Mouse (Mus musculus) cerebellum, adult 2 months (tissue): Measurements from ENCODE around the gene Hoxc8. TPM values are rescaled to one million over a fixed set of nuclear protein-coding genes. Genes with fewer than 3 reads are reported as not detected.

ENCODE experiments used
- DNase-seq, 2 experiments: peaks; one replicate each; pipeline ENCODE4 v3.0.0; 2021
- H3K27ac ChIP-seq: fragments of 200-500 bp; 2 replicates; pipeline ENCODE4 v1.5.1; 2012; ENCODE audit warnings: low read length, control low read depth, inconsistent platforms; ENCODE audit not compliant: insufficient read depth
- H3K27me3 ChIP-seq: fragments of 200-500 bp; 2 replicates; pipeline ENCODE4 v1.6.1; 2012; ENCODE audit warnings: inconsistent platforms, mild to moderate bottlenecking, low read length, moderate library complexity; ENCODE audit not compliant: control insufficient read depth, insufficient read depth
- H3K4me1 ChIP-seq: fragments of 200-500 bp; 2 replicates; pipeline ENCODE4 v1.6.1; 2011; ENCODE audit warnings: low read length; ENCODE audit not compliant: control insufficient read depth, insufficient read depth
- H3K4me3 ChIP-seq: fragments of 200-500 bp; replicated peaks from 2 replicates; pipeline ENCODE3; 2011; ENCODE audit warnings: mild to moderate bottlenecking, low read depth, low read length, control low read depth; ENCODE audit not compliant: insufficient read depth
- CTCF ChIP-seq: fragments of 200-500 bp; IDR thresholded peaks from 2 replicates; pipeline ENCODE4 v1.5.1; 2011; ENCODE audit warnings: low read depth, mild to moderate bottlenecking, control low read depth, low read length, moderate library complexity, borderline replicate concordance; ENCODE audit not compliant: insufficient read depth
- POLR2A ChIP-seq: fragments of 200-500 bp; IDR thresholded peaks from 2 replicates; pipeline ENCODE4 v1.6.1; 2011; ENCODE audit warnings: low read length, control low read depth, borderline replicate concordance; ENCODE audit not compliant: insufficient read depth
- WGBS: fragments of 180-500 bp; shearing (Covaris S2); methylation state at CpG from one replicate; pipeline ENCODE4 v1.1.7; 2018; 5-methylcytosine and 5-hydroxymethylcytosine counted together
- polyA plus RNA-seq: library from polyadenylated mRNA; depleted of rRNA; stranded (reverse); fragments of >200 nt; gene quantifications from 2 replicates; pipeline ENCODE4 v1.2.3, GENCODE M21; 2012; rRNA removed

The Hoxc8 gene
- not detected in 2 replicates for polyA plus RNA-seq

DNA sequence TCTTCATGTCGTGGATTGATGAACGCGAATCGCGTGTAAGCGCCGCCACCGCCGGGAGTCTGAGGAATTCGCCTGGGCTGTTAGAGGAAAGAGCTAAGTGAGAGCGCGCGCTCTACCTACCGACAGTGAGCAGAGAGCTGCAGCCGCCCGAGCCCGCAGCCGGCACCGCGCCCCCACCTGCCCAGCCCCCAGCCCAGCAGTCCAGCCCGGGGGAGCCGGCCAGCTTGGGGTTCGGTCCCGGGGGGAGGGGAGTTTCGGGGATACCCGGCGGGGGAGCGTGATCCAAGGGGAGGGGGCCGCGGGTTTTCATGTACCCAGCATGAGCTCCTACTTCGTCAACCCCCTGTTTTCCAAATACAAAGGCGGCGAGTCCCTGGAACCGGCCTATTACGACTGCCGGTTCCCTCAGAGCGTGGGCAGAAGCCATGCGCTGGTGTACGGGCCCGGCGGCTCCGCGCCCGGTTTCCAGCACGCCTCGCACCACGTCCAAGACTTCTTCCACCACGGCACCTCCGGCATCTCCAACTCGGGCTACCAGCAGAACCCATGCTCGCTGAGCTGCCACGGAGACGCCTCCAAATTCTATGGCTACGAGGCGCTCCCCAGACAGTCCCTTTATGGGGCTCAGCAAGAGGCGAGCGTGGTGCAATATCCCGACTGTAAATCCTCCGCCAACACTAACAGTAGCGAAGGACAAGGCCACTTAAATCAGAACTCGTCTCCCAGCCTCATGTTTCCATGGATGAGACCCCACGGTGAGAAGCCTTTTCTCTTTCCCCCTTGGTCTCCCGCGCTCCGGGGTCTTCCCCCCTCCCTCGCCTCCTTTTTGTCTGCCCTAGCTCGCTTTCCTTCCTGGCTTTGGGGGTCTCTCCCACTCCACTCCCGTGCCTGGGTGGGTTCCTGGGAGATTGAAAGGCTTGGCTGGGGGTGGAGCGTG, at the start of gene Hoxc8:
Gene Hoxc8, plus strand, starts transcription at position 147 of the 937 bp plus-strand sequence.
- Histone ChIP-seq H3K4me1 (no peaks in the 10 kb centered on the region), H3K4me3 (no peak within 1 kb of the TSS), H3K27ac (no peak within 1 kb of the TSS), H3K27me3 (peaks cover 14% of the 10 kb centered on the region; the same call in 1 of the 2 replicates)
- TF ChIP-seq CTCF (no peak), POLR2A (no peak)
- 1% methylated on average over 69 of the region's 69 CpGs for WGBS
- no peak for DNase-seq

DNA sequence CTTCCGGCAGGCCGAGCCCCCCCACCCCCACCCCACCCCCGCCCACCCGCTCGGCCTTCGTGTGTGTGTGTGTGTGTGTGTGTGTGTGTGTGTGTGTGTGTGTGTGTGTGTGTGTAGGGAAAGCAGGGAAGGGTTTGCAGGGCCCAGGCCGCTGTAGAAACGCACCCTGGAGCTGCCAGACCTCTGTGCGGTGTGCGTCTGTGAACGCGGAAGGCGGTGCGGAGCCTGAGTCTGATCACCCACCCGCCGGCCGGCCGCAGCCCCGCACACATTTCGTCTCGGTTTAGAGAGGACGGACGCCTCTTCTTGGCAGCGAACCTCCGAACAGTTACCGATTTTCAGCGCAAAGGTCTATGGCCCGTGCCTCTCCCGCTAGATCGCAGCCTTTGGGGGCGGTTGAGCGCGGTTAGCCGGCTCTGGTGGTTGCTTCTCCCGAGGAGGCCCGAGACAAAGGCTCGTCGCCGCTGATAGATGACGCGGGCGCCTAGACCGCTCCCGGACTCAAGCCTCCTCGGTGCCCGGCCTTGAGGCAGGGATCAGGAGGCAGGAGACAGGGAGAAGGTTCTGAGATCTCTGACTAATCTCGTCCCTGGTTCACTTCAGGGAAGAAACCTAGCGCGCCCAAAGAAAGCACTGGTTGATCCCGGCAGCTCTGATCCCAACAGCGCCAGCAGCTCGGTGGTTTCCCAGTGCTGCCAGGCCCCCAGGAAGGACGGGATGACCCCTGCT, 47.5 kb upstream of the Hoxc8 start:
- no peaks in the 10 kb centered on the region for H3K4me1 ChIP-seq
- 1% methylated on average over 53 of the region's 53 CpGs for WGBS
- no peak for DNase-seq
- H3K4me3 ChIP-seq: no peak overlapping the region
- H3K27ac ChIP-seq: no peak overlapping the region
- peaks cover 4% of the 10 kb centered on the region; the same call in 1 of the 2 replicates for H3K27me3 ChIP-seq
- no peak for TF ChIP-seq POLR2A
- no peak for TF ChIP-seq CTCF

- Histone ChIP-seq H3K27ac (no peak overlapping the region), H3K27me3 (peaks cover 5% of the 10 kb centered on the region; the same call in 1 of the 2 replicates), H3K4me1 (no peaks in the 10 kb centered on the region), H3K4me3 (no peak overlapping the region)
- DNase-seq: no peak
- no peak for TF ChIP-seq CTCF
- TF ChIP-seq POLR2A: no peak
- 5% methylated on average over 5 of the region's 5 CpGs for WGBS
Observed at GRCm38 (mm10) chr15:102943468-102943813, 47.0 kb upstream of the Hoxc8 start.

GRCm38 (mm10) chr15:102945185-102946077, 45.0 kb upstream of the Hoxc8 start:
- 15% methylated on average over 22 of the region's 22 CpGs for WGBS
- TF ChIP-seq POLR2A (no peak), CTCF (no peak)
- H3K27ac ChIP-seq: no peak overlapping the region
- H3K4me3 ChIP-seq: no peak overlapping the region
- H3K27me3 ChIP-seq: peaks cover 5% of the 10 kb centered on the region; the same call in 1 of the 2 replicates
- DNase-seq: no peak
- H3K4me1 ChIP-seq: no peaks in the 10 kb centered on the region

- TF ChIP-seq POLR2A: no peak
- TF ChIP-seq CTCF: no peak
- Histone ChIP-seq H3K27me3 (peaks cover 8% of the 10 kb centered on the region; the same call in 1 of the 2 replicates), H3K4me1 (no peaks in the 10 kb centered on the region), H3K4me3 (no peak overlapping the region), H3K27ac (no peak overlapping the region)
- 2% methylated on average over 9 of the region's 9 CpGs for WGBS
- DNase-seq: no peak
Observed at GRCm38 (mm10) chr15:102947276-102947675, 43.1 kb upstream of the Hoxc8 start.

DNA sequence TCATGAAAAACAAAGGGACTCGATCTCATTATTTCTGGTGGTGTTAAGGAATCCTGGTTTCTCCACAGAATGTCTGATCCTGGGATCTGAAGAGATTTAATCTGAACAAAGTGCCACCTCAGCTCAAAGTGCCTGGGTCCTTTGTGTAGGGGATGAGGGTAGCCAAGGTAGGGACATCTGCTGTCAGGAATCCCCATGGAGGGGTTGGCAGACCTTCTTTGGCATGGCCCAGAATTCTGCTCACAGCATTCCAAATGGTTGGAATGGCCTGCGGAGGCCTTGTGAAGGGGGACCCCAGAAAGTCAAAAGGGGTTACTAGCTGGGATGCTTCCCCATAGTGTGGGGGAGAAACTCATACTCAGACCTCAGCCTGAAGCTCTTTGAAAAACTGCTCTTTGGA, 41.6 kb upstream of the Hoxc8 start:
- DNase-seq: no peak
- H3K4me3 ChIP-seq: no peak overlapping the region
- no peak overlapping the region for H3K27ac ChIP-seq
- H3K4me1 ChIP-seq: no peaks in the 10 kb centered on the region
- peaks cover 8% of the 10 kb centered on the region; the same call in 1 of the 2 replicates for H3K27me3 ChIP-seq
- TF ChIP-seq CTCF (no peak), POLR2A (no peak)
- 13% methylated on average over 2 of the region's 2 CpGs for WGBS

DNA sequence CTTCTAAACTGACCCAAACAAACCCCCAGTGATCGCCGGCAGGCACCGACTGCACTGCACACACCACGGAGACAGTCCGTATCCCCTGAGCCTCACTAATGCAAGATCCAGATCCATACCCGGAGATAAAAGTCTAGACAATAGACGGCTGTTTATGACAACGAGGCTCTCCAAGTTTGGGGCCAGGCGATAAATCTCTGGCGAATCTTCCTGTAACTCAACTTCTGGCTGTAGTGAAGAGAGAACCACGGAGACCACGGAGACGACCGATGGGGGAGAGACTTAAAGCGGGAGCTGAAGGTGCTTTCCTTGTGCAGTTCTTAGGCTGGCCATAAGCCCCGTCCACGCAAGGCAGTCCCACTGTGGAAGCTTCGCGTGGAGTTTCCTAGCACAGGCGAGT, 40.7 kb upstream of the Hoxc8 start:
- WGBS: 3% methylated on average over 20 of the region's 20 CpGs
- no peak for DNase-seq
- Histone ChIP-seq H3K4me1 (no peaks in the 10 kb centered on the region), H3K27me3 (peaks cover 9% of the 10 kb centered on the region; the same call in 1 of the 2 replicates), H3K4me3 (no peak overlapping the region), H3K27ac (no peak overlapping the region)
- TF ChIP-seq CTCF: no peak
- TF ChIP-seq POLR2A: no peak
